Mouse (Mus musculus) limb, embryonic 14.5 days (tissue): Measurements from ENCODE around the gene Zfp953. TPM values are rescaled to one million over a fixed set of nuclear protein-coding genes. Genes with fewer than 3 reads are reported as not detected.
A peak's percentile ranks its signal among the peaks of the same experiment; 100 is the strongest.

Experiments
- ATAC-seq: fragments of 200-750 bp; cut with Nextera tagmentation; 2 replicates; pipeline ENCODE4 v1.8.0; 2017; ENCODE audit warnings: low read depth, moderate number of reproducible peaks, moderate TSS enrichment; ENCODE audit not compliant: low FRiP score
- DNase-seq: peaks from one replicate; pipeline ENCODE4 v3.0.0-alpha.2; 2015; ENCODE audit warnings: low spot score
- H3K27ac ChIP-seq: fragments of 300-500 bp; sonication (generic); replicated peaks from 2 replicates; pipeline ENCODE4 v1.5.1; 2014; ENCODE audit warnings: low read depth, mild to moderate bottlenecking, low read length, moderate library complexity, mixed read lengths
- H3K27me3 ChIP-seq: fragments of 300-500 bp; sonication (generic); 2 replicates; pipeline ENCODE4 v1.6.1; 2014; ENCODE audit warnings: low read length, mixed read lengths; ENCODE audit not compliant: control insufficient read depth, insufficient read depth
- H3K36me3 ChIP-seq: fragments of 300-500 bp; sonication (generic); 2 replicates; pipeline ENCODE4 v1.6.1; 2014; ENCODE audit warnings: mild to moderate bottlenecking, low read length, moderate library complexity, mixed read lengths; ENCODE audit not compliant: control insufficient read depth, insufficient read depth
- H3K4me1 ChIP-seq: fragments of 300-500 bp; sonication (generic); 2 replicates; pipeline ENCODE4 v1.6.1; 2014; ENCODE audit warnings: antibody characterized with exemption, low read length, mixed read lengths; ENCODE audit not compliant: control insufficient read depth, insufficient read depth
- H3K4me2 ChIP-seq: fragments of 300-500 bp; sonication (generic); replicated peaks from 2 replicates; pipeline ENCODE4 v1.6.1; 2014; ENCODE audit warnings: low read depth, mild to moderate bottlenecking, low read length, moderate library complexity; ENCODE audit not compliant: severe bottlenecking
- H3K4me3 ChIP-seq: fragments of 300-500 bp; sonication (generic); replicated peaks from 2 replicates; pipeline ENCODE4 v1.5.1; 2014; ENCODE audit warnings: low read length
- H3K9ac ChIP-seq: fragments of 300-500 bp; sonication (generic); 2 replicates; pipeline ENCODE4 v1.6.1; 2014; ENCODE audit warnings: mild to moderate bottlenecking, low read depth, low read length, moderate library complexity; ENCODE audit not compliant: severe bottlenecking
- H3K9me3 ChIP-seq: fragments of 300-500 bp; sonication (generic); 2 replicates; pipeline ENCODE4 v1.6.1; 2016; ENCODE audit warnings: low read length; ENCODE audit not compliant: control insufficient read depth
- POLR2A ChIP-seq: fragments of 200-500 bp; IDR thresholded peaks from 2 replicates; pipeline ENCODE4 v1.8.0; 2012; ENCODE audit warnings: inconsistent platforms, mild to moderate bottlenecking, moderate library complexity, borderline replicate concordance; ENCODE audit not compliant: insufficient read depth, insufficient read length; ENCODE audit errors: extremely low read depth
- WGBS: fragments of 180-500 bp; shearing (Covaris S2); extraction: QIAGEN DNeasy Blood & Tissue Kit; methylation state at CpG from one replicate; pipeline ENCODE4 v1.1.7; 2014; 5-methylcytosine and 5-hydroxymethylcytosine counted together
- polyA plus RNA-seq, 2 experiments: library from polyadenylated mRNA; depleted of rRNA in 1 of 2; stranded (reverse) in 1 of 2; unstranded in 1 of 2; fragments of >200 nt; fragmentation: Nextera tagmentation in 1 of 2; extraction: Ambion mirVana in 1 of 2; gene quantifications; 2 replicates each; pipeline versions ENCODE4 v1.2.1 to v1.2.3; 2012 to 2014

Zfp953 gene
- polyA plus RNA-seq, 2 experiments, result 0.99 to 1.4 TPM

- H3K36me3 ChIP-seq, result peaks cover 7% of the 10 kb centered on the region; the same call in 1 of the 2 replicates
- H3K4me1 ChIP-seq, result no peaks in the 10 kb centered on the region
- no peak for DNase-seq
- H3K27ac ChIP-seq, result no peak overlapping the region
- TF ChIP-seq POLR2A, result no peak
- no peak overlapping the region for H3K4me3 ChIP-seq
- H3K9ac ChIP-seq, result no peak overlapping the region
- no peak for ATAC-seq
- H3K4me2 ChIP-seq, result no peak overlapping the region
- H3K9me3 ChIP-seq, result no peaks in the 10 kb centered on the region
- 83% methylated on average over 2 of the region's 2 CpGs for WGBS
- no peaks in the 10 kb centered on the region for H3K27me3 ChIP-seq
Measured at GRCm38 (mm10) chr13:67343422-67343821, 17.0 kb downstream of the Zfp953 start.

GRCm38 (mm10) chr13:67332877-67333276 is 27.5 kb downstream of the Zfp953 start:
- H3K9me3 ChIP-seq, result no peaks in the 10 kb centered on the region
- peak overlapping the region; percentile 49; the same call in 1 of the 2 replicates for H3K27ac ChIP-seq
- H3K4me2 ChIP-seq, result peak overlapping the region; percentile 58
- peak overlapping the region; percentile 48 for H3K9ac ChIP-seq
- no peaks in the 10 kb centered on the region for H3K4me1 ChIP-seq
- ATAC-seq (0 out of 2 replicates have a peak, but pooled peaks have one; percentile 1), DNase-seq (no peak)
- no peak for TF ChIP-seq POLR2A
- WGBS, result 88% methylated on average over 1 of the region's 1 CpGs
- no peaks in the 10 kb centered on the region for H3K36me3 ChIP-seq
- no peaks in the 10 kb centered on the region for H3K27me3 ChIP-seq
- H3K4me3 ChIP-seq, result peak overlapping the region; percentile 47

- H3K27ac ChIP-seq, result peak within 1 kb of the TSS; percentile 49
- peak; percentile 95 for DNase-seq
Measured at GRCm38 (mm10) chr13:67332019-67332724, 28.2 kb downstream of the Zfp953 start, which contains the start of gene Zfp595. Zfp595 (minus strand) TSS chr13:67332570.

GRCm38 (mm10) chr13:67306718-67307117 is 53.7 kb downstream of the Zfp953 start:
- peak; percentile 40 for ATAC-seq

More at GRCm38 (mm10) chr13:67332019-67332724, 28.2 kb downstream of the Zfp953 start, which contains the start of gene Zfp595:
- H3K36me3 ChIP-seq, result no peaks in the 10 kb centered on the region
- peak within 1 kb of the TSS; percentile 58 for H3K4me2 ChIP-seq
- H3K9me3 ChIP-seq, result no peaks in the 10 kb centered on the region
- TF ChIP-seq POLR2A, result no peak
- 12% methylated on average over 17 of the region's 17 CpGs for WGBS
- no peaks in the 10 kb centered on the region for H3K4me1 ChIP-seq
- peak within 1 kb of the TSS; percentile 48 for H3K9ac ChIP-seq
- H3K27me3 ChIP-seq, result no peaks in the 10 kb centered on the region
- peak; percentile 96 for ATAC-seq
- peak within 1 kb of the TSS; percentile 47 for H3K4me3 ChIP-seq

GRCm38 (mm10) chr13:67305822-67306672 is 54.4 kb downstream of the Zfp953 start, which contains the start of gene Zfp457:
Zfp457 (minus strand) TSS chr13:67306485.
- Histone ChIP-seq H3K9me3 (no peaks in the 10 kb centered on the region), H3K9ac (peak within 1 kb of the TSS; percentile 80), H3K36me3 (no peaks in the 10 kb centered on the region), H3K27me3 (no peaks in the 10 kb centered on the region), H3K27ac (no peak within 1 kb of the TSS), H3K4me3 (peak within 1 kb of the TSS; percentile 68), H3K4me2 (peak within 1 kb of the TSS; percentile 71), H3K4me1 (no peaks in the 10 kb centered on the region)
- ATAC-seq (peak; percentile 97), DNase-seq (peak; percentile 95)
- 15% methylated on average over 16 of the region's 16 CpGs for WGBS
- 0 out of 2 replicates have a peak, but pooled peaks have one; percentile 58 for TF ChIP-seq POLR2A

More at GRCm38 (mm10) chr13:67306718-67307117, 53.7 kb downstream of the Zfp953 start:
- peak overlapping the region; percentile 80; the same call in 1 of the 2 replicates for H3K9ac ChIP-seq
- H3K27ac ChIP-seq, result no peak overlapping the region
- peak; percentile 7 for DNase-seq
- peak overlapping the region; percentile 68 for H3K4me3 ChIP-seq
- H3K27me3 ChIP-seq, result no peaks in the 10 kb centered on the region
- no peaks in the 10 kb centered on the region for H3K36me3 ChIP-seq
- no peaks in the 10 kb centered on the region for H3K4me1 ChIP-seq
- no peaks in the 10 kb centered on the region for H3K9me3 ChIP-seq
- no peak for TF ChIP-seq POLR2A
- peak overlapping the region; percentile 71 for H3K4me2 ChIP-seq
- 35% methylated on average over 5 of the region's 5 CpGs for WGBS

Other genes with a start within 250 kb of the Zfp953 start
- 0.22 and 0.31 TPM in 2 replicates for gene Rslcan18, start 244.3 kb downstream of the Zfp953 start, polyA plus RNA-seq (2012; rRNA removed)
- gene Rslcan18, start 244.3 kb downstream of the Zfp953 start, polyA plus RNA-seq (2014; fragmentation: Nextera tagmentation; extraction: Ambion mirVana), result 0.08 and 0.39 TPM in 2 replicates
- 1.2 and 1.7 TPM in 2 replicates for gene Zfp759, start 238.9 kb downstream of the Zfp953 start, polyA plus RNA-seq (2012; rRNA removed)
- 2.8 and 3.1 TPM in 2 replicates for gene Zfp759, start 238.9 kb downstream of the Zfp953 start, polyA plus RNA-seq (2014; fragmentation: Nextera tagmentation; extraction: Ambion mirVana)
- 4.2 and 6.3 TPM in 2 replicates for gene Rsl1, start 187.4 kb downstream of the Zfp953 start, polyA plus RNA-seq (2012; rRNA removed)
- 5.6 and 6.4 TPM in 2 replicates for gene Rsl1, start 187.4 kb downstream of the Zfp953 start, polyA plus RNA-seq (2014; fragmentation: Nextera tagmentation; extraction: Ambion mirVana)
- 0.99 and 1.6 TPM in 2 replicates for gene Zfp455, start 166.1 kb downstream of the Zfp953 start, polyA plus RNA-seq (2012; rRNA removed)
- 1.7 TPM in 2 replicates for gene Zfp455, start 166.1 kb downstream of the Zfp953 start, polyA plus RNA-seq (2014; fragmentation: Nextera tagmentation; extraction: Ambion mirVana)
- gene Zfp458, start 82.1 kb downstream of the Zfp953 start, polyA plus RNA-seq (2012; rRNA removed), result 1.5 and 2.0 TPM in 2 replicates
- 1.6 and 2.5 TPM in 2 replicates for gene Zfp458, start 82.1 kb downstream of the Zfp953 start, polyA plus RNA-seq (2014; fragmentation: Nextera tagmentation; extraction: Ambion mirVana)
- 1.3 and 1.6 TPM in 2 replicates for gene Zfp457, start 54.1 kb downstream of the Zfp953 start, polyA plus RNA-seq (2012; rRNA removed)
- gene Zfp457, start 54.1 kb downstream of the Zfp953 start, polyA plus RNA-seq (2014; fragmentation: Nextera tagmentation; extraction: Ambion mirVana), result 0.54 and 0.85 TPM in 2 replicates
- 3.3 and 4.1 TPM in 2 replicates for gene Zfp595, start 28.0 kb downstream of the Zfp953 start, polyA plus RNA-seq (2012; rRNA removed)
- 3.1 and 3.8 TPM in 2 replicates for gene Zfp595, start 28.0 kb downstream of the Zfp953 start, polyA plus RNA-seq (2014; fragmentation: Nextera tagmentation; extraction: Ambion mirVana)
- gene Gm28044, start 69 bp downstream of the Zfp953 start, polyA plus RNA-seq (2012; rRNA removed), result not detected in 2 replicates
- not detected in 2 replicates for gene Gm28044, start 69 bp downstream of the Zfp953 start, polyA plus RNA-seq (2014; fragmentation: Nextera tagmentation; extraction: Ambion mirVana)
- 0.15 and 0.38 TPM in 2 replicates for gene Gm28041, start 15.1 kb upstream of the Zfp953 start, polyA plus RNA-seq (2012; rRNA removed)
- gene Gm28041, start 15.1 kb upstream of the Zfp953 start, polyA plus RNA-seq (2014; fragmentation: Nextera tagmentation; extraction: Ambion mirVana), result 0.68 and 0.87 TPM in 2 replicates
- gene Zfp456, start 15.2 kb upstream of the Zfp953 start, polyA plus RNA-seq (2012; rRNA removed), result 0.73 and 1.1 TPM in 2 replicates
- 1.7 and 2.7 TPM in 2 replicates for gene Zfp456, start 15.2 kb upstream of the Zfp953 start, polyA plus RNA-seq (2014; fragmentation: Nextera tagmentation; extraction: Ambion mirVana)
- 6.1 and 7.9 TPM in 2 replicates for gene Zfp429, start 39.2 kb upstream of the Zfp953 start, polyA plus RNA-seq (2012; rRNA removed)
- gene Zfp429, start 39.2 kb upstream of the Zfp953 start, polyA plus RNA-seq (2014; fragmentation: Nextera tagmentation; extraction: Ambion mirVana), result 4.8 and 7.0 TPM in 2 replicates
- 0.53 and 0.72 TPM in 2 replicates for gene Zfp459, start 60.8 kb upstream of the Zfp953 start, polyA plus RNA-seq (2012; rRNA removed)
- gene Zfp459, start 60.8 kb upstream of the Zfp953 start, polyA plus RNA-seq (2014; fragmentation: Nextera tagmentation; extraction: Ambion mirVana), result 1.2 and 1.3 TPM in 2 replicates
- 3.8 and 5.5 TPM in 2 replicates for gene Zfp874a, start 91.0 kb upstream of the Zfp953 start, polyA plus RNA-seq (2012; rRNA removed)
- 9.9 and 10.8 TPM in 2 replicates for gene Zfp874a, start 91.0 kb upstream of the Zfp953 start, polyA plus RNA-seq (2014; fragmentation: Nextera tagmentation; extraction: Ambion mirVana)
- gene Zfp874b, start 123.7 kb upstream of the Zfp953 start, polyA plus RNA-seq (2012; rRNA removed), result 3.9 and 4.3 TPM in 2 replicates
- 2.6 and 3.3 TPM in 2 replicates for gene Zfp874b, start 123.7 kb upstream of the Zfp953 start, polyA plus RNA-seq (2014; fragmentation: Nextera tagmentation; extraction: Ambion mirVana)
- gene Zfp58, start 139.9 kb upstream of the Zfp953 start, polyA plus RNA-seq (2012; rRNA removed), result 4.9 and 7.7 TPM in 2 replicates
- 15.1 and 15.3 TPM in 2 replicates for gene Zfp58, start 139.9 kb upstream of the Zfp953 start, polyA plus RNA-seq (2014; fragmentation: Nextera tagmentation; extraction: Ambion mirVana)
- gene Gm26965, start 165.5 kb upstream of the Zfp953 start, polyA plus RNA-seq (2012; rRNA removed), result not detected in 2 replicates
- gene Gm26965, start 165.5 kb upstream of the Zfp953 start, polyA plus RNA-seq (2014; fragmentation: Nextera tagmentation; extraction: Ambion mirVana), result not detected in 2 replicates
- 15.3 and 15.4 TPM in 2 replicates for gene Zfp87, start 165.6 kb upstream of the Zfp953 start, polyA plus RNA-seq (2012; rRNA removed)
- gene Zfp87, start 165.6 kb upstream of the Zfp953 start, polyA plus RNA-seq (2014; fragmentation: Nextera tagmentation; extraction: Ambion mirVana), result 26.7 and 27.0 TPM in 2 replicates
- gene Zfp748, start 193.2 kb upstream of the Zfp953 start, polyA plus RNA-seq (2012; rRNA removed), result 6.3 and 8.0 TPM in 2 replicates
- 12.9 and 16.1 TPM in 2 replicates for gene Zfp748, start 193.2 kb upstream of the Zfp953 start, polyA plus RNA-seq (2014; fragmentation: Nextera tagmentation; extraction: Ambion mirVana)
- gene Zfp729b, start 249.1 kb upstream of the Zfp953 start, polyA plus RNA-seq (2012; rRNA removed), result 2.1 and 3.0 TPM in 2 replicates
- gene Zfp729b, start 249.1 kb upstream of the Zfp953 start, polyA plus RNA-seq (2014; fragmentation: Nextera tagmentation; extraction: Ambion mirVana), result 5.2 and 6.1 TPM in 2 replicates